Comparison of ENCODE assay signal across 17 mouse cellular contexts in the genomic region with DNA sequence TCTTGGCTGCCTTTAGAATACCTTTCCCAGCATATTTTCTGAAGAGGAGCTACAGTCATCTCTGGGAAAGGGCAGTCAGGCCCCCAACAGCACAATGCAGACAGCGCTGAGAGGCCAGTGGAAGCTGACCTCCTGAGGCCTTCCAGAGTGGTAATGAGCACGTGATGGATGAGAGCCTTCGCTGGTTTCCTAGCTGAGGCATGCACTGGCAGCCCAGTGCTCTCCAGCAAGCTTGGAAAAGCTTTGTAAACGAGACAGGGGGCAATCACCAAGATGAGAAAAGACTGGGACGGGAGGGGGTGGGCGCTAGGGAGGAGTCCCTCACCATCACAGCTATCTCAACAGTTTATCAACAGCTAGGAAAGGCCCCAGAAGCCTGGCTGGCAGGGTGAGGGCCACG.
A peak's percentile ranks its signal among the peaks of the same experiment; 100 is the strongest.
DNase-seq lines count a peak whose midpoint lies in the region; ATAC-seq and TF ChIP-seq lines count a peak whose summit lies in the region.
"Had no signal": no experiment of that assay in that cellular context is flagged by ENCODE, and none has a peak within 500 bp of the region (broad histone marks: within the 10 kb centered on the region; RNA-seq: fewer than 3 reads in every experiment).

No protein-coding gene starts in this region.

- no peak overlapping the region for H3K4me3 ChIP-seq in heart, embryonic 10.5 days
- no peak overlapping the region for H3K4me3 ChIP-seq in midbrain, embryonic 11.5 days (ENCODE audit: low read depth, low read length)
- no peak overlapping the region for H3K4me3 ChIP-seq in midbrain, embryonic 13.5 days (replicated peaks)
- no peak overlapping the region for H3K4me3 ChIP-seq in limb, embryonic 10.5 days
- no peak overlapping the region for H3K4me3 ChIP-seq in lung, adult 2 months (replicated peaks; ENCODE audit: extremely low read depth, low read depth, low read length)
- H3K4me3 ChIP-seq: forebrain, embryonic 15.5 days; gastrocnemius, adult 2 months; liver, embryonic 13.5 days had no signal

- no peak for TF ChIP-seq POLR2A in lung, adult 2 months (IDR thresholded peaks at IDR 0.05; ENCODE audit: borderline replicate concordance, extremely low read depth, low read depth, low read length)

- no peaks in the 10 kb centered on the region for H3K27me3 ChIP-seq in heart, embryonic 10.5 days (ENCODE audit: insufficient read depth, poor library complexity, severe bottlenecking)
- H3K27me3 ChIP-seq in midbrain, embryonic 11.5 days (ENCODE audit: control insufficient read depth, insufficient read depth, low read length), result no peaks in the 10 kb centered on the region
- H3K27me3 ChIP-seq in midbrain, embryonic 13.5 days, result no peaks in the 10 kb centered on the region
- H3K27me3 ChIP-seq in limb, embryonic 10.5 days (ENCODE audit: low read depth, poor library complexity, severe bottlenecking), result no peaks in the 10 kb centered on the region
- H3K27me3 ChIP-seq: forebrain, embryonic 15.5 days; liver, embryonic 13.5 days had no signal

- TF ChIP-seq CTCF in lung, adult 2 months (IDR thresholded peaks at IDR 0.05; ENCODE audit: insufficient read depth, low read length), result no peak

- no peak overlapping the region for H3K4me2 ChIP-seq in midbrain, embryonic 11.5 days
- H3K4me2 ChIP-seq in midbrain, embryonic 13.5 days (replicated peaks), result no peak overlapping the region
- H3K4me2 ChIP-seq: forebrain, embryonic 15.5 days; liver, embryonic 13.5 days had no signal

- peaks cover 42% of the 10 kb centered on the region for H3K4me1 ChIP-seq in heart, embryonic 10.5 days
- peaks cover 30% of the 10 kb centered on the region for H3K4me1 ChIP-seq in midbrain, embryonic 11.5 days (ENCODE audit: control insufficient read depth, insufficient read depth, low read length)
- H3K4me1 ChIP-seq in midbrain, embryonic 13.5 days (replicated peaks), result peaks cover 22% of the 10 kb centered on the region
- H3K4me1 ChIP-seq in limb, embryonic 10.5 days, result peaks cover 50% of the 10 kb centered on the region
- no peaks in the 10 kb centered on the region for H3K4me1 ChIP-seq in lung, adult 2 months (ENCODE audit: control insufficient read depth, insufficient read depth, low read length)
- H3K4me1 ChIP-seq: forebrain, embryonic 15.5 days; liver, embryonic 13.5 days had no signal

- no peaks in the 10 kb centered on the region for H3K36me3 ChIP-seq in heart, embryonic 10.5 days
- no peaks in the 10 kb centered on the region for H3K36me3 ChIP-seq in midbrain, embryonic 11.5 days (ENCODE audit: control insufficient read depth, insufficient read depth, low read length)
- H3K36me3 ChIP-seq in midbrain, embryonic 13.5 days, result no peaks in the 10 kb centered on the region
- no peaks in the 10 kb centered on the region; the same call in 1 of the 2 replicates for H3K36me3 ChIP-seq in limb, embryonic 10.5 days
- H3K36me3 ChIP-seq: forebrain, embryonic 15.5 days; liver, embryonic 13.5 days had no signal

- WGBS in heart, embryonic 10.5 days, result 18% methylated on average over 7 of the region's 7 CpGs
- 31% methylated on average over 7 of the region's 7 CpGs for WGBS in midbrain, embryonic 11.5 days
- WGBS in midbrain, embryonic 13.5 days, result 29% methylated on average over 7 of the region's 7 CpGs
- WGBS in limb, embryonic 10.5 days, result 13% methylated on average over 7 of the region's 7 CpGs
- WGBS in lung, adult 2 months, result 51% methylated on average over 7 of the region's 7 CpGs

- no peak for DNase-seq in heart, embryonic 10.5 days (ENCODE audit: low spot score)
- DNase-seq in heart, adult 9 months (ENCODE audit: low spot score in 2 of 2), result no peak
- no peak for DNase-seq in midbrain, embryonic 11.5 days (ENCODE audit: low spot score, missing footprints)
- DNase-seq in limb, embryonic 10.5 days (ENCODE audit: low spot score), result no peak
- DNase-seq in layer of hippocampus, adult 18-20 months (ENCODE audit: low spot score in 2 of 2), result no peak
- DNase-seq in testis, postnatal 10 days (ENCODE audit: low spot score), result no peak
- DNase-seq in lung, adult 2 months, result no peak
- DNase-seq: adrenal gland, adult 8-10 months; cerebellum, adult 9-11 months; heart, postnatal 4 days; kidney, adult 11 months; liver, embryonic 13.5 days; lung, postnatal 10 days; thymus, postnatal 25 days had no signal

- no peaks in the 10 kb centered on the region for H3K9me3 ChIP-seq in heart, embryonic 10.5 days
- no peaks in the 10 kb centered on the region; the same call in 1 of the 2 replicates for H3K9me3 ChIP-seq in midbrain, embryonic 11.5 days (ENCODE audit: control insufficient read depth, low read length)
- peaks cover 8% of the 10 kb centered on the region; the same call in 1 of the 2 replicates for H3K9me3 ChIP-seq in midbrain, embryonic 13.5 days
- no peaks in the 10 kb centered on the region; the same call in 1 of the 2 replicates for H3K9me3 ChIP-seq in limb, embryonic 10.5 days (replicated peaks)
- H3K9me3 ChIP-seq: liver, embryonic 13.5 days had no signal

- peak overlapping the region; percentile 69 for H3K27ac ChIP-seq in heart, embryonic 10.5 days
- peak overlapping the region; percentile 25; the same call in 1 of the 2 replicates for H3K27ac ChIP-seq in midbrain, embryonic 11.5 days (ENCODE audit: low read depth, low read length)
- no peak overlapping the region for H3K27ac ChIP-seq in midbrain, embryonic 13.5 days
- peak overlapping the region; percentile 61; the same call in 1 of the 2 replicates for H3K27ac ChIP-seq in limb, embryonic 10.5 days
- H3K27ac ChIP-seq: forebrain, embryonic 15.5 days; liver, embryonic 13.5 days had no signal

- ATAC-seq in midbrain, embryonic 11.5 days (ENCODE audit: low FRiP score), result no peak
- no peak for ATAC-seq in midbrain, embryonic 13.5 days
- ATAC-seq: forebrain, embryonic 15.5 days had no signal

- no peak overlapping the region; the same call in 1 of the 2 replicates for H3K9ac ChIP-seq in midbrain, embryonic 11.5 days (ENCODE audit: low read length)
- H3K9ac ChIP-seq in midbrain, embryonic 13.5 days (replicated peaks), result no peak overlapping the region
- H3K9ac ChIP-seq: forebrain, embryonic 15.5 days; liver, embryonic 13.5 days had no signal
